Mouse (Mus musculus): Measurements from ENCODE around the gene Rag2. TPM values are rescaled to one million over a fixed set of nuclear protein-coding genes. Genes with fewer than 3 reads are reported as not detected.

Rag2 gene
- polyA plus RNA-seq, 1 experiment from 2014 or later, result not detected

- no peak for TF ChIP-seq CTCF (IDR thresholded peaks at IDR 0.05; ENCODE audit: low read depth)
- Histone ChIP-seq H3K4me3 (ENCODE audit: low read depth, low read length) (no peak overlapping the region), H3K27ac (ENCODE audit: low read depth, low read length) (no peak overlapping the region), H3K9me3 (ENCODE audit: control insufficient read depth) (no peaks in the 10 kb centered on the region), H3K36me3 (ENCODE audit: control insufficient read depth, insufficient read depth) (no peaks in the 10 kb centered on the region), H3K4me2 (replicated peaks; ENCODE audit: low read depth) (no peak overlapping the region), H3K9ac (ENCODE audit: low read depth, low read length) (no peak overlapping the region), H3K27me3 (replicated peaks; ENCODE audit: control insufficient read depth, insufficient read depth, low read length) (no peaks in the 10 kb centered on the region), H3K4me1 (replicated peaks; ENCODE audit: control insufficient read depth, insufficient read depth, low read length) (no peaks in the 10 kb centered on the region)
- no peak for ATAC-seq
- WGBS, result 72% methylated on average over 3 of the region's 3 CpGs
Observed at GRCm38 (mm10) chr2:101639840-101640350, 15.4 kb downstream of the Rag2 start.

GRCm38 (mm10) chr2:101645841-101646240, 21.3 kb downstream of the Rag2 start:
- no peak for TF ChIP-seq CTCF (IDR thresholded peaks at IDR 0.05; ENCODE audit: low read depth)
- no peaks in the 10 kb centered on the region for H3K27me3 ChIP-seq (replicated peaks; ENCODE audit: control insufficient read depth, insufficient read depth, low read length)
- no peaks in the 10 kb centered on the region for H3K9me3 ChIP-seq (ENCODE audit: control insufficient read depth)
- H3K4me2 ChIP-seq (replicated peaks; ENCODE audit: low read depth), result no peak overlapping the region
- no peak for ATAC-seq
- WGBS, result 87% methylated on average over 1 of the region's 1 CpGs
- no peak overlapping the region for H3K4me3 ChIP-seq (ENCODE audit: low read depth, low read length)
- no peak overlapping the region for H3K9ac ChIP-seq (ENCODE audit: low read depth, low read length)
- H3K4me1 ChIP-seq (replicated peaks; ENCODE audit: control insufficient read depth, insufficient read depth, low read length), result no peaks in the 10 kb centered on the region
- H3K27ac ChIP-seq (ENCODE audit: low read depth, low read length), result no peak overlapping the region
- H3K36me3 ChIP-seq (ENCODE audit: control insufficient read depth, insufficient read depth), result no peaks in the 10 kb centered on the region

- Histone ChIP-seq H3K4me2 (replicated peaks; ENCODE audit: low read depth) (no peak overlapping the region), H3K27me3 (replicated peaks; ENCODE audit: control insufficient read depth, insufficient read depth, low read length) (no peaks in the 10 kb centered on the region), H3K27ac (ENCODE audit: low read depth, low read length) (no peak overlapping the region), H3K36me3 (ENCODE audit: control insufficient read depth, insufficient read depth) (no peaks in the 10 kb centered on the region), H3K4me3 (ENCODE audit: low read depth, low read length) (no peak overlapping the region), H3K4me1 (replicated peaks; ENCODE audit: control insufficient read depth, insufficient read depth, low read length) (no peaks in the 10 kb centered on the region), H3K9ac (ENCODE audit: low read depth, low read length) (no peak overlapping the region), H3K9me3 (ENCODE audit: control insufficient read depth) (no peaks in the 10 kb centered on the region)
- ATAC-seq, result no peak
- no peak for TF ChIP-seq CTCF (IDR thresholded peaks at IDR 0.05; ENCODE audit: low read depth)
- 85% methylated on average over 2 of the region's 2 CpGs for WGBS
Observed at GRCm38 (mm10) chr2:101648361-101648760, 23.8 kb downstream of the Rag2 start.

- 51% methylated on average over 8 of the region's 8 CpGs for WGBS
- Histone ChIP-seq H3K27ac (ENCODE audit: low read depth, low read length) (no peak within 1 kb of the TSS), H3K4me2 (replicated peaks; ENCODE audit: low read depth) (no peak within 1 kb of the TSS), H3K4me1 (replicated peaks; ENCODE audit: control insufficient read depth, insufficient read depth, low read length) (no peaks in the 10 kb centered on the region), H3K9me3 (ENCODE audit: control insufficient read depth) (no peaks in the 10 kb centered on the region), H3K9ac (ENCODE audit: low read depth, low read length) (no peak within 1 kb of the TSS), H3K4me3 (ENCODE audit: low read depth, low read length) (no peak within 1 kb of the TSS), H3K27me3 (replicated peaks; ENCODE audit: control insufficient read depth, insufficient read depth, low read length) (no peaks in the 10 kb centered on the region), H3K36me3 (ENCODE audit: control insufficient read depth, insufficient read depth) (no peaks in the 10 kb centered on the region)
- ATAC-seq, result no peak
- no peak for TF ChIP-seq CTCF (IDR thresholded peaks at IDR 0.05; ENCODE audit: low read depth)
Observed at GRCm38 (mm10) chr2:101649114-101649671, 24.7 kb downstream of the Rag2 start, which contains the start of the genes Rag1 and B230118H07Rik. TSS of gene Rag1 (minus strand) at chr2:101649501. TSS of gene B230118H07Rik (minus strand) at chr2:101649532.

- H3K9ac ChIP-seq (ENCODE audit: low read depth, low read length), result no peak overlapping the region
- H3K4me3 ChIP-seq (ENCODE audit: low read depth, low read length), result no peak overlapping the region
- no peaks in the 10 kb centered on the region for H3K4me1 ChIP-seq (replicated peaks; ENCODE audit: control insufficient read depth, insufficient read depth, low read length)
- 48% methylated on average over 1 of the region's 1 CpGs for WGBS
- no peak for ATAC-seq
- H3K27me3 ChIP-seq (replicated peaks; ENCODE audit: control insufficient read depth, insufficient read depth, low read length), result no peaks in the 10 kb centered on the region
- H3K9me3 ChIP-seq (ENCODE audit: control insufficient read depth), result no peaks in the 10 kb centered on the region
- TF ChIP-seq CTCF (IDR thresholded peaks at IDR 0.05; ENCODE audit: low read depth), result no peak
- H3K36me3 ChIP-seq (ENCODE audit: control insufficient read depth, insufficient read depth), result no peaks in the 10 kb centered on the region
- H3K27ac ChIP-seq (ENCODE audit: low read depth, low read length), result no peak overlapping the region
- H3K4me2 ChIP-seq (replicated peaks; ENCODE audit: low read depth), result no peak overlapping the region
Observed at GRCm38 (mm10) chr2:101650446-101650845, 25.9 kb downstream of the Rag2 start.

- Histone ChIP-seq H3K4me3 (ENCODE audit: low read depth, low read length) (no peak overlapping the region), H3K4me2 (replicated peaks; ENCODE audit: low read depth) (peak overlapping the region; percentile 50), H3K4me1 (replicated peaks; ENCODE audit: control insufficient read depth, insufficient read depth, low read length) (no peaks in the 10 kb centered on the region), H3K27me3 (replicated peaks; ENCODE audit: control insufficient read depth, insufficient read depth, low read length) (no peaks in the 10 kb centered on the region), H3K27ac (ENCODE audit: low read depth, low read length) (no peak overlapping the region), H3K9ac (ENCODE audit: low read depth, low read length) (no peak overlapping the region), H3K36me3 (ENCODE audit: control insufficient read depth, insufficient read depth) (no peaks in the 10 kb centered on the region), H3K9me3 (ENCODE audit: control insufficient read depth) (no peaks in the 10 kb centered on the region)
- no peak for TF ChIP-seq CTCF (IDR thresholded peaks at IDR 0.05; ENCODE audit: low read depth)
- no peak for ATAC-seq
- WGBS, result 50% methylated on average over 14 of the region's 14 CpGs
Observed at GRCm38 (mm10) chr2:101652204-101652920, 27.8 kb downstream of the Rag2 start.

Measured in intestine, postnatal 0 days (tissue).